Mouse (Mus musculus) kidney, adult 18-20 months (tissue): ENCODE results near the gene Xlr4b.
"Not testable (repeated sequence)": the region's sequence is repeated elsewhere in the genome, so short reads cannot be mapped to it uniquely, and the experiment has no call there.

Source experiments
- DNase-seq: peaks from one replicate; pipeline ENCODE4 v3.0.0; 2021

The Xlr4b gene

GRCm38 (mm10) chrX:73213819-73214564, at the start of gene Xlr4b:
Xlr4b (plus strand) TSS chrX:73214333.
- not testable (repeated sequence) for DNase-seq

- not testable (repeated sequence) for DNase-seq
Observed at GRCm38 (mm10) chrX:73176889-73177288, 37.2 kb upstream of the Xlr4b start, which contains the start of gene Spin2d. Spin2d (minus strand) TSS chrX:73176989.

- not testable (repeated sequence) for DNase-seq
Observed at GRCm38 (mm10) chrX:73191934-73192333, 22.2 kb upstream of the Xlr4b start, which contains the start of gene Xlr3b. Xlr3b (plus strand) TSS chrX:73192207.

DNA sequence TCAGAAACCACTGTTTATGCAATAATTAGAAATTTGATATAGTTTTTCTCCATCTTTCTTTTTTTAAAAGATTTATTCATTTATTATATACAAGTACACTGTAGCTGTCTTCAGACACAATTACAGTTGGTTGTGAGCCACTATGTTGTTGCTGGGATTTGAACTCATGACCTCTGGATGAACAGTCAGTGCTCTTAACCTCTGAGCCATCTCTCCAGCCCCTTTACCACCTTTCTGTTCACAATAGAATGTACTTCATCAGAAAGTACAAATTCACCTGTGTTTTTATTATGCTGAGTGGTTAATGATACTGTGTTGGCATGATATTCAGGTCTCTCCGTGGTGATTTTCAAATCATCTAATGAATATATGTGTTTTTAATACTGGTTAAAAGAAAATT, 11.2 kb downstream of the Xlr4b start:
- DNase-seq, result no peak

- peak; percentile 85 for DNase-seq
Observed at GRCm38 (mm10) chrX:73227914-73228605, 13.9 kb downstream of the Xlr4b start, which contains the start of gene F8a. F8a (plus strand) TSS chrX:73228291.

GRCm38 (mm10) chrX:73228606-73229214, 14.6 kb downstream of the Xlr4b start:
- DNase-seq, result no peak

- DNase-seq, result no peak
Observed at GRCm38 (mm10) chrX:73229288-73229687, 15.2 kb downstream of the Xlr4b start.

DNA sequence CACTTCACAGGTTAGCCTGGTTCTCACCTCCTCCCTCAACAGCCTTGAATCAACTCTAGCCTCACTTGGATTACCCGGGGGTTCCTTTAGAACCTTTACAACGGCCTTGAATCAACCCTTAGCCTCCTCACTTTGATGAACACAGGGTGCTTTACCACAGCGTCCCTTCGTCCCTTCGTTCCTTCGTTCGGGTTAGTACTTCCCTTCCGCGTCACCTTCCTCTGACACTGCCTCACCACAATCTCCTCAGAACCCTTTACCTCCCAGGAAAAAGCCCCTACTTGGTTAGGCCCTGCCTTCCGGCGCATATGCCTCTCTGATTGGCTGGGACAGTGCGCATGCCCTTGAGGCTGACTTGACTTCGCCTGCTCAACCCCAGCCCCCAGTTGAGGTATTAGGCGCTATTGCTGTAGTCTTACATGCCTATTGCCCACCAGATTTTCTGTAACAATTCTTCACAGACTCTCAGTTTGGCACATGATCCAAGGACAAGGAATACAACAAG, 28.7 kb downstream of the Xlr4b start, which contains the start of gene Xlr4c:
Gene Xlr4c, minus strand, starts transcription at position 310 of the 505 bp plus-strand sequence.
- DNase-seq, result not testable (repeated sequence)

DNA sequence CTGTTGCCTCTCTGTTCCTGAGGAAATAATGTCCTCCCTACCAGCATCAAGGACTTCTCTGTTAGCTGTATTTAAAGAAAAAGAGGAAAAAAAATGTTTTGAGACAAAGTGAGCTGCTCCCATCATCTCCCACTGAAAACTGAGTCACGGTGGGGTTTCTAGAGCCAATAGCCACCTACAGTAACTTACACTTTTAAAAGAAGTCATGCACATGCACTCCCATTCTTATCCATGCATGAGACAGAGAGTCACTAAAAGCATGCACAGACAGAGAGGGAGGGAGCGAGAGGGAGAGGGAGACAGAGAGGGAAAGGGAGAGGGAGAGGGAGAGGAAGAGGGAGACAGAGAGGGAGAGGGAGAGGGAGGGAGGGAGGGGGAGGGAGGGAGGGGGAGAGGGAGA, 48.3 kb downstream of the Xlr4b start:
- DNase-seq, result not testable (repeated sequence)

DNA sequence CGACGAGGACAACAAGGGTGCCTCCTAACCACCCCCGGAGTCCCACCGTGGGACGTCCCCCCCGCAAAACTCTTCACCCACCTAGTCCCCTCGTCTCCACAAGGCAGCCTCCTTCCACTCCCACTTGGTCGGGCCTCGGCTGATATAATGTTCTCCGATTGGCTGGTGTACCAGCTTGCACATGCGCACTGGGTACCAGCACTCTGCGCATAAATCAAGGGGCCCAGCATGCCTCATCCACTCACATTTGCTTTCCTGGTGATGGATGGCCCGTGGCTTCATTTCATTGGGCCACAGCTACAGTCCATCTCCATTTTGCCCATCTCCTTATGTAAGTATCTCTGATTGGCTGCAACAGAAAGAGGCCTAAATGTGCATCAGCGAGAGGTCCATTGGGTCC, 51.1 kb downstream of the Xlr4b start, which contains the start of gene Xlr3c:
Gene Xlr3c, minus strand, starts transcription at position 121 of the 400 bp plus-strand sequence.
- DNase-seq, result not testable (repeated sequence)
